Mouse (Mus musculus): ENCODE data around the gene Ppp1r27. TPM values are rescaled to one million over a fixed set of nuclear protein-coding genes. Genes with fewer than 3 reads are reported as not detected.
"Not testable (repeated sequence)": the region's sequence is repeated elsewhere in the genome, so short reads cannot be mapped to it uniquely, and the experiment has no call there.

The Ppp1r27 gene
- total RNA-seq (2021): not detected
- long read RNA-seq, experiment 1: 0 reads
- long read RNA-seq, experiment 2: 0 reads

DNA sequence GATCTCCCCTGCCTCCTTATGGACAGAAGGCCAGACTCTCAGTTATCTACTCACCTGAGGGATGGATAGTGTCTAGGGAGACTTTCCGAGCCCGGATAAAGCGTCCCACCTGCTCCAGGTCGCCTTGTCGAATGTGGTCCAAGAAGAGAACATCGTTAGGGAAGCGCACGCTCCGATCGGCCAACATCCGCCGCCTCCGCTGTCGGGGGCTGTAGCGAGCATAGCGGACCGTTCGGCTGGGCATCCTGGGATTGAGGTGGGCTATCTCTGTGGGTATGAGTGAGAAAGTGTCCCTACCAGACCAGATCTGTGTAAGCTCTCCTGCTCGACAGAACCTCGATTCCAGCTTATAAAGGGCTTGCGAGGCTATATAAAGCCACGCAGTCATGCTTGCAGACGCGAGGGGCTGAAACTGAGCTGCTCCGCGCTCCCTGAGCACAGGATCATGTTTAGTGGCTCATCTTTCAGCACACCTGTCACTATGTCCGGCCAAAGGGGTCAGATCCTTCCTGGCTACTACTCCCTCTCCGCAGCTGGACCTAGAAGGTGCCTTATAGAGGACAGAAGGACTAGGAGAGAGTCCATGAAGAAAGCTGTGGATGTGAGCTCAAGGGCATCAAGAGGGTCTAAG is at the start of gene Ppp1r27:
Ppp1r27 (minus strand) TSS at position 323 of the 631 bp plus-strand sequence.
- Histone ChIP-seq H3K4me3 (peak within 1 kb of the TSS; percentile 98), H3K27ac (peak within 1 kb of the TSS; percentile 95)
- TF ChIP-seq CTCF (conservative IDR thresholded peaks at IDR 0.05): no peak
- no peak for DNase-seq (ENCODE audit: low spot score in 2 of 2)

DNA sequence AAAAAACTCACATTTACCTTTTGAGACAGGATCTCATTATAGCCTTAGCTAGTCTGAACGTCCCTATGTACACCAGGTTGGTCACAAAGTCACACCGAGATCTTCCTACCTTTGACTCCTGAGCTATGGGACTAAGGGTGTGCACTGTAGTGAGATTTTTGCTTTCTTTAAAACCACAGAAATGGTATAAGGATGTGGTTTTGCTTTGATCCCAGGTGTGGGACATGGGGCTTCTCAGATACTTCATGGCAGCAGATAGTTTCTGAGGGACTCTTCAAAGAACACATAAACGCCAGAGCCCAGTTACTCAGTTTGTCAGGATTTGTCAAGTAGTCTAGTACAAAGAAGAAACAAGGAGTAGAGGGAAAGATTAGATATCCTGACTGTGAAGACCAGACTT is 49.8 kb upstream of the Ppp1r27 start:
- H3K27ac ChIP-seq: no peak overlapping the region
- TF ChIP-seq CTCF (conservative IDR thresholded peaks at IDR 0.05): no peak
- no peak for DNase-seq (ENCODE audit: low spot score in 2 of 2)
- H3K4me3 ChIP-seq: no peak overlapping the region

GRCm38 (mm10) chr11:120598990-120599549 is 48.1 kb upstream of the Ppp1r27 start:
- Histone ChIP-seq H3K4me3 (peak overlapping the region; percentile 78), H3K27ac (peak overlapping the region; percentile 88; the same call in 1 of the 2 replicates)
- no peak for TF ChIP-seq CTCF (conservative IDR thresholded peaks at IDR 0.05)
- no peak for DNase-seq (ENCODE audit: low spot score in 2 of 2)

- Histone ChIP-seq H3K27ac (peak within 1 kb of the TSS; percentile 88), H3K4me3 (peak within 1 kb of the TSS; percentile 78)
- DNase-seq (ENCODE audit: low spot score in 2 of 2): peak; percentile 90 to 93
- TF ChIP-seq CTCF (conservative IDR thresholded peaks at IDR 0.05): peak; percentile 28; the same call in 1 of the 2 replicates
Observed at GRCm38 (mm10) chr11:120598283-120598989, 47.5 kb upstream of the Ppp1r27 start, which contains the start of the genes Alyref and Anapc11. TSS of gene Alyref (minus strand) at chr11:120598365. TSS of gene Anapc11 (plus strand) at chr11:120598421.

GRCm38 (mm10) chr11:120597240-120598235 is 46.6 kb upstream of the Ppp1r27 start:
- peak overlapping the region; percentile 88 for H3K27ac ChIP-seq
- no peak for DNase-seq (ENCODE audit: low spot score in 2 of 2)
- peak overlapping the region; percentile 78 for H3K4me3 ChIP-seq
- TF ChIP-seq CTCF (conservative IDR thresholded peaks at IDR 0.05): no peak

GRCm38 (mm10) chr11:120588531-120588930 is 37.6 kb upstream of the Ppp1r27 start:
- no peak for DNase-seq (ENCODE audit: low spot score in 2 of 2)
- no peak overlapping the region for H3K4me3 ChIP-seq
- TF ChIP-seq CTCF (conservative IDR thresholded peaks at IDR 0.05): no peak
- H3K27ac ChIP-seq: no peak overlapping the region

DNA sequence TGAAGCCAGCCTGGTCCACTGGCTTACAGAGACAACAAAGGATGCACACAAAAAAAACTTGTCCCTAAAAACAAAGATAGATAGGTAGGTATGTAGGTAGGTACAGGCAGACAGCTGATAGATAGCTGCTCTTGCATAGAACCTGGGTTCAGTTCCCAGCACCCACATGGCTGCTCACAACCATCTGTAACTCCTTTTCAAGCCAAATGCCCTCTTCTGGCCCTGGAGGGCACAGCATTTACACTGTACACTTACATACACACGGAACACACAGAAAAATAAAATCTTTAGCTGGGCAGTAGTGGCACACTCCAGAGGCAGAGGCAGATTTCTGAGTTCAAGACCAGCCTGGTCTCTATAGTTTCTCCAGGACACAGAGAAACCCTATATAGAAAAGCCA is 33.0 kb upstream of the Ppp1r27 start:
- Histone ChIP-seq H3K4me3 (no peak overlapping the region), H3K27ac (no peak overlapping the region)
- DNase-seq (ENCODE audit: low spot score in 2 of 2): no peak
- TF ChIP-seq CTCF (conservative IDR thresholded peaks at IDR 0.05): no peak

DNA sequence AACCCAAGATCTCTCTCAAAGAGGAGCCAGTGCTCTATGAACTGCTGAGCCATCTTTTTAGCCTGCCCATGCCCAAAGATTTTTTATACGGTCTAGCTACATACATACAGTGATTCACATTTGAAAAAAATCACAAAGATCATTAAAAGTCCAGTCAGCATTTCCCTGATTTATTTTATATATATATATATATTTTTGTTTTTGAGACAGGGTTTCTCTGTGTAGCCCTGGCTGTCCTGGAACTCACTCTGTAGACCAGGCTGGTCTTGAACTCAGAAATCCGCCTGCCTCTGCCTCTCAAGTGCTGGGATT is 32.0 kb upstream of the Ppp1r27 start:
- not testable (repeated sequence) for DNase-seq (ENCODE audit: low spot score in 2 of 2); H3K27ac ChIP-seq; H3K4me3 ChIP-seq

DNA sequence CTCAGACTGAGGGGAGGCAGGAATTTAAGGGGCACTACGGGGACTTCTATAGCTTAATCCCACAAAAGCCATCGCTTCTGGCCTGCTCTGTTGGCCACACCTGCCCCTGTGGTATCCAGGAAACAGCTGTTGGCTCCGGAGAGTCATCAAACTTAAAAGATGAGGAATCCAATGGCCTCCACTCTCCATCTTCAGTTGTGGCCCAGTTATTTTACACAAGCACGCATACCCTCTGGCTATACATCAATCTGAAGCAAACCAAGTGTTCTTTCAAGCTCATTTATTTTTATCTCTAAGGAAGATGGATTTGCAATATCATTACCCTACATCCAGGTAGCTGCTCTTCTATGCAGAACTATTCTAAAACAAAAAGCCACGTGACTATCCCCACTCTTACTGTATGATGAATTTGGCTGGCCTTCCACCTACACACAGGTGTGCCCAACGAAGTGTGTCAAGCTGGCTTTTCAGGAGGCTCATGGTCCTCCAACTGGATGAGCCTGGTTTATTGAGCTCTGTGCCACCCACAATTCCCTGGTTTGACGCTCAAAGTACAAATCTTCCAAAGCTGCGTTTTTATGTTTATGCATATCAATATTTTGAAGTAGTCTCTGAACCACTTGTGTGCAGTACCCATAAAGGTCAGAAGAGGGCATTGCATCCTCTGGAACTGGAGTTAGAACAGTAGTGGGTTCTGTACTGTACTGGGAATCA is 31.5 kb upstream of the Ppp1r27 start:
- H3K4me3 ChIP-seq: peak overlapping the region; percentile 76
- no peak for DNase-seq (ENCODE audit: low spot score in 2 of 2)
- H3K27ac ChIP-seq: peak overlapping the region; percentile 97
- TF ChIP-seq CTCF (conservative IDR thresholded peaks at IDR 0.05): peak; percentile 76

GRCm38 (mm10) chr11:120581490-120582267 is 30.7 kb upstream of the Ppp1r27 start, which contains the start of gene Arhgdia:
TSS of gene Arhgdia (minus strand) at chr11:120581624.
- Histone ChIP-seq H3K27ac (peak within 1 kb of the TSS; percentile 97), H3K4me3 (peak within 1 kb of the TSS; percentile 76)
- DNase-seq (ENCODE audit: low spot score in 2 of 2): peak; percentile 87 to 91
- peak; percentile 78 for TF ChIP-seq CTCF (conservative IDR thresholded peaks at IDR 0.05)

DNA sequence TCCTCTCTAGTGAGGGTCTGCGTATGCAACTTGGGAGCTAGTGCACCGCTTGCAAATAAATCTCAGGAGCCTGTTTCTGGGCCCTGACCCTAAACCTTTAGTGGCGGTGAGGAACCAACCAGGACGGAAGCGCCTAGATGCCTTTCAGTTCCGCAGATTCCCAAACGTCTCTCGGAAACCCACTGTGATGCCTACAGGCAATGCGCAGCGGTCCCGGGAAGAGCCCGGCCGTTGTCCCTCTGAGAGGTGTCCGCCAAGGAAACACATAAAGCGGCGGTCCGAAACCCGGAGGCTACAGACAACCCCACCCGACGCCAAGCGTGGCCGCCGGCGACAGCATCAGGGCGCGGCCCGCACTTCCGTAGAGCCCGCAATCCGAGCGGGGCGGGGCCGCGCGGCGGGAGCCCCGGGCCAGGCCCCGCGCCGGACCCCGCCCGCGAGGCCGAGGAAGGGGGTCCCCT is 30.0 kb upstream of the Ppp1r27 start:
- DNase-seq (ENCODE audit: low spot score in 2 of 2): no peak
- no peak for TF ChIP-seq CTCF (conservative IDR thresholded peaks at IDR 0.05)

More for the DNA sequence above, 30.0 kb upstream of the Ppp1r27 start:
- peak overlapping the region; percentile 76 for H3K4me3 ChIP-seq
- peak overlapping the region; percentile 97 for H3K27ac ChIP-seq

All from layer of hippocampus, adult 2 months (tissue).